Mouse (Mus musculus): ENCODE measurements around the gene Epb41l2. TPM values are rescaled to one million over a fixed set of nuclear protein-coding genes. Genes with fewer than 3 reads are reported as not detected.

Epb41l2 gene
- polyA plus RNA-seq (2015; fragmentation: Nextera tagmentation; extraction: Ambion mirVana) = 89.5 and 93.2 TPM in 2 replicates

DNA sequence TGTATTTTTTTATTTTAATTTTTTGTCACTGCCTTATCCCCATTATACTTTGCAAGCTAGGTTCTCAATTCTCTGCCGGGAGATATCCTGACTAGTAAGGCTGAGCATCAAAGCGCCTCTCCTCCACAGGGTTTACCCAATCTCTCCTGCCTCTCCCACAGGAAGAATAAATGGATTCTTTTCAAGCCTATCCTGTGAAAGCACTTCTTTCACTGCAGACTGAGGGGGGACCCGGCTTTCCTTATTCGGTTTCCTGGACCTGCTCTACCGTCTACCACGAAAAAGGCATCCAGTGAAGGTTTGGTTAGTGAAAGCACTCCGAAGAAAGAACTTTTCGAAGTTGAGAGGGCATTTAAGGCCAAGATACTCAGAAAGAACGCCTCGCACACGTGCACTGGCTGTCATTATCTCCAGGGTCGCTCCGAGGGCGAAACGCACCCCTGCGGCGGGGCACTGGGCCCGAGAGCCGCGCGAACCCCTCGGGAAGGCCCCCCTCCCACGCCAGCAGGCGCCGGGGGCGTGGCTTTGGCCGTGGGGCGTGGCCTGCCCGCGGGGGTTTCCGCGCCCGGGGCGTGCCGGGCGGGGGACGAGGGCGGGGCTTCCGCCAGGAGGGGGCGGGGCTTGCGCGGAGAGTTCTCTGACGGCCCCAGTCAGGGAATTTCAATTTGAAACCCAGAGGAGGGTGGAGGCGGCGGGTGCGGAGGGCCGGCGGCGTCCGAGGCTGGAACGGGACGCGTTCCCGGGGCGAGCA is at the start of gene Epb41l2:
Epb41l2 (plus strand) TSS at position 591 of the 751 bp plus-strand sequence.
- peak within 1 kb of the TSS; percentile 94 for H3K9ac ChIP-seq
- peak within 1 kb of the TSS; percentile 69 for H3K4me3 ChIP-seq
- H3K36me3 ChIP-seq = no peaks in the 10 kb centered on the region
- peak; percentile 88 for ATAC-seq (ENCODE audit: low FRiP score, low read depth)
- peaks cover 37% of the 10 kb centered on the region for H3K4me1 ChIP-seq
- peak within 1 kb of the TSS; percentile 85 for H3K27ac ChIP-seq
- H3K9me3 ChIP-seq = no peaks in the 10 kb centered on the region
- H3K4me2 ChIP-seq (replicated peaks) = peak within 1 kb of the TSS; percentile 77
- WGBS = under 1% methylated on average over 44 of the region's 55 CpGs
- H3K27me3 ChIP-seq = no peaks in the 10 kb centered on the region

- no peak for ATAC-seq (ENCODE audit: low FRiP score, low read depth)
- 75% methylated on average over 5 of the region's 5 CpGs for WGBS
- Histone ChIP-seq H3K9ac (no peak overlapping the region), H3K4me2 (replicated peaks) (no peak overlapping the region), H3K4me1 (peaks cover 12% of the 10 kb centered on the region), H3K4me3 (no peak overlapping the region), H3K36me3 (no peaks in the 10 kb centered on the region), H3K27me3 (no peaks in the 10 kb centered on the region), H3K27ac (no peak overlapping the region), H3K9me3 (no peaks in the 10 kb centered on the region)
Observed at GRCm38 (mm10) chr10:25309996-25310395, 49.6 kb upstream of the Epb41l2 start.

DNA sequence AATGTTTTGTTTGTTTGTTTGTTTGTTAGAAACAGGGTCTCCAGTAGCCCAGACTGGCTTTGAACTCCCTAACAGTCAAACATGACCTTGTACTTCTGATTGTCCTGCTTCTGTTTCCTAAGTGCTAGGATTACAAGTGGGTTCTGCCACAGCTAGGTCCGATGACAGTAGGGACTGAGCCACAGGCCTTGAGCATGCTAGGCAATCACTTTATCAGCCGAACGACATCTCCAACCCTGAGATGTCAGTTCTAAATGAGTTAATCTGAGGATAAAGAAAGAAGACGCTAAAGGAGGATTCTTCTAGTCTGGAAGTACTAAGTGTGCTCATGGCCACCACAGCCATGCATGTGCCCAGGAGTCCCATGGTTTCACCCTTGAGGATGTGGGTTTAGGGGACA is 48.9 kb upstream of the Epb41l2 start:
- WGBS = 78% methylated on average over 4 of the region's 4 CpGs

GRCm38 (mm10) chr10:25311554-25312212 is 47.9 kb upstream of the Epb41l2 start:
- ATAC-seq (ENCODE audit: low FRiP score, low read depth) = no peak
- H3K4me1 ChIP-seq = peaks cover 13% of the 10 kb centered on the region

More for the DNA sequence above, 48.9 kb upstream of the Epb41l2 start:
- H3K4me2 ChIP-seq (replicated peaks) = no peak overlapping the region
- no peak overlapping the region for H3K9ac ChIP-seq
- no peaks in the 10 kb centered on the region for H3K36me3 ChIP-seq
- peaks cover 13% of the 10 kb centered on the region for H3K4me1 ChIP-seq
- H3K27ac ChIP-seq = no peak overlapping the region
- no peaks in the 10 kb centered on the region for H3K27me3 ChIP-seq
- H3K4me3 ChIP-seq = no peak overlapping the region
- no peak for ATAC-seq (ENCODE audit: low FRiP score, low read depth)
- no peaks in the 10 kb centered on the region for H3K9me3 ChIP-seq

GRCm38 (mm10) chr10:25313856-25314584 is 45.6 kb upstream of the Epb41l2 start:
- ATAC-seq (ENCODE audit: low FRiP score, low read depth) = peak; percentile 79
- Histone ChIP-seq H3K9ac (no peak overlapping the region), H3K36me3 (no peaks in the 10 kb centered on the region), H3K4me2 (replicated peaks) (peak overlapping the region; percentile 50), H3K27ac (no peak overlapping the region), H3K4me1 (peaks cover 24% of the 10 kb centered on the region), H3K27me3 (no peaks in the 10 kb centered on the region), H3K9me3 (no peaks in the 10 kb centered on the region), H3K4me3 (no peak overlapping the region)
- WGBS = 2% methylated on average over 17 of the region's 17 CpGs

More at GRCm38 (mm10) chr10:25311554-25312212, 47.9 kb upstream of the Epb41l2 start:
- Histone ChIP-seq H3K36me3 (no peaks in the 10 kb centered on the region), H3K9ac (no peak overlapping the region), H3K27me3 (no peaks in the 10 kb centered on the region), H3K9me3 (no peaks in the 10 kb centered on the region), H3K27ac (no peak overlapping the region), H3K4me3 (no peak overlapping the region), H3K4me2 (replicated peaks) (no peak overlapping the region)
- 71% methylated on average over 9 of the region's 9 CpGs for WGBS

DNA sequence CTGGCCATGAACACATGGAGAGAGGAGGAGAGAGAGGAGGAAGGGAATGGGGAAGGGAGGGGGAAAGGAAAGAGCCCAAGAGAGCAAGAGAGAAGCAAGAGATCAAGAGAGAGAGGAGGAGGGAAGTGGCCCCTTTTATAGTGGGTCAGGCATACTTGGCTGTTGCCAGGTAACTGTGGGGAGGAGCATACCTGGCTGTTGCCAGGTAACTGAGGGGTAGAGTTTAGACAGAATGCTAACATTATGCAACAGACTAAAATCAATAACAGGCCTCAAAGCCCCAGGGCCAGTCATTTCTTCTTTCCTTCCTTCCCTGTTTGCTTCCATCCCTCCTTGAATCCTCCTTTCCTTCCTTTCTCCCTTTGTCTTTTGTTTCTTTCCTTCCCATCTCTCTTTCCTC is 41.9 kb upstream of the Epb41l2 start:
- Histone ChIP-seq H3K36me3 (no peaks in the 10 kb centered on the region), H3K27ac (no peak overlapping the region), H3K9ac (no peak overlapping the region), H3K4me3 (no peak overlapping the region), H3K4me2 (replicated peaks) (no peak overlapping the region), H3K4me1 (peaks cover 28% of the 10 kb centered on the region), H3K9me3 (no peaks in the 10 kb centered on the region), H3K27me3 (no peaks in the 10 kb centered on the region)
- no peak for ATAC-seq (ENCODE audit: low FRiP score, low read depth)

GRCm38 (mm10) chr10:25318405-25318804 is 41.2 kb upstream of the Epb41l2 start:
- Histone ChIP-seq H3K4me3 (no peak overlapping the region), H3K4me1 (peaks cover 28% of the 10 kb centered on the region), H3K9ac (no peak overlapping the region), H3K27ac (no peak overlapping the region), H3K27me3 (no peaks in the 10 kb centered on the region), H3K36me3 (no peaks in the 10 kb centered on the region), H3K9me3 (no peaks in the 10 kb centered on the region), H3K4me2 (replicated peaks) (no peak overlapping the region)
- 71% methylated on average over 5 of the region's 5 CpGs for WGBS
- no peak for ATAC-seq (ENCODE audit: low FRiP score, low read depth)

GRCm38 (mm10) chr10:25319531-25319930 is 40.1 kb upstream of the Epb41l2 start:
- no peak overlapping the region for H3K4me3 ChIP-seq
- no peak for ATAC-seq (ENCODE audit: low FRiP score, low read depth)
- H3K27ac ChIP-seq = no peak overlapping the region
- H3K4me2 ChIP-seq (replicated peaks) = no peak overlapping the region
- H3K9me3 ChIP-seq = no peaks in the 10 kb centered on the region
- peaks cover 21% of the 10 kb centered on the region for H3K4me1 ChIP-seq
- no peaks in the 10 kb centered on the region for H3K27me3 ChIP-seq
- H3K36me3 ChIP-seq = no peaks in the 10 kb centered on the region
- no peak overlapping the region for H3K9ac ChIP-seq

DNA sequence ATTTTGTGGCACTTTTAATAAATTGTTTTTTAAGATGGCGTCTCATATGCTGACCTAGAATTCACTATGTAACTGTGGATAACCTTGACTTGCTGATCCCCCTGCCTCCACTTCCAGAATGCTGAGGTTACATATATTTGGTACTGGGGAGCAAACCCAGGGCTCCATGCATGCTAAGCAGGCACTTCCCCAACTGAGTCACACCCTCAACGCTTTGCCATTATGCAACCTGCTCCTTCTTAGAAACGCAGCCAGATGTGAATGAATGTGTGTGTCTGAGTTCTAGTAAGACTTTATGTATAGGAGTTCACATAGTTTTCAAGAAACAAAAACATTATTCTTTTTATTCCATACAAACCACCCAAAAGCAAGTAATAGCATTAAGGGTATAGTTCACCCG is 38.4 kb upstream of the Epb41l2 start:
- Histone ChIP-seq H3K9me3 (no peaks in the 10 kb centered on the region), H3K4me3 (no peak overlapping the region), H3K36me3 (no peaks in the 10 kb centered on the region), H3K4me2 (replicated peaks) (no peak overlapping the region), H3K4me1 (peaks cover 19% of the 10 kb centered on the region), H3K27me3 (no peaks in the 10 kb centered on the region), H3K27ac (no peak overlapping the region), H3K9ac (no peak overlapping the region)
- ATAC-seq (ENCODE audit: low FRiP score, low read depth) = no peak
- 86% methylated on average over 4 of the region's 4 CpGs for WGBS

DNA sequence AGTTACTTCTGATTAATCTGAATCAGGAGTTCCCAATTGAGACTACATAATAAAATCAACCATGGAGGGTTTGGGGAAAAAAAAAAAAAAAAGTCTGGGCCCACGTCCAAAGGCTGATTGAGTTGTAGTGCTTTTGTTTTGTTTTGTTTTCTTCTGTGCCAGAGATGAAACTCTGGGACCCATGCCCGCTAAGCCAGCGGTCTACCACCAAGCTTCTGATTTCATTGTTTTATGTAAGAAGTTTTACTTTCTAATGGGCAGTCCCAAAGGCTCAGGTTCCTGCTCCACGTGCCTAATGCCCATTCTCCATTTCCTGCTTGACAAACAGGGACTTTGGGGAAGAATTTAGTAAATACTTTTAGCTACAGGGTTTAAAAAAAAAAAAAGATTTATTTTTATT is 33.9 kb upstream of the Epb41l2 start:
- ATAC-seq (ENCODE audit: low FRiP score, low read depth) = no peak
- no peak overlapping the region for H3K9ac ChIP-seq
- H3K36me3 ChIP-seq = no peaks in the 10 kb centered on the region
- no peaks in the 10 kb centered on the region for H3K9me3 ChIP-seq
- H3K4me2 ChIP-seq (replicated peaks) = no peak overlapping the region
- H3K4me1 ChIP-seq = 0 out of 2 replicates have a peak, but pooled peaks cover 4% of the 10 kb centered on the region
- WGBS = 57% methylated on average over 4 of the region's 4 CpGs
- H3K27ac ChIP-seq = no peak overlapping the region
- H3K4me3 ChIP-seq = no peak overlapping the region
- H3K27me3 ChIP-seq = no peaks in the 10 kb centered on the region

DNA sequence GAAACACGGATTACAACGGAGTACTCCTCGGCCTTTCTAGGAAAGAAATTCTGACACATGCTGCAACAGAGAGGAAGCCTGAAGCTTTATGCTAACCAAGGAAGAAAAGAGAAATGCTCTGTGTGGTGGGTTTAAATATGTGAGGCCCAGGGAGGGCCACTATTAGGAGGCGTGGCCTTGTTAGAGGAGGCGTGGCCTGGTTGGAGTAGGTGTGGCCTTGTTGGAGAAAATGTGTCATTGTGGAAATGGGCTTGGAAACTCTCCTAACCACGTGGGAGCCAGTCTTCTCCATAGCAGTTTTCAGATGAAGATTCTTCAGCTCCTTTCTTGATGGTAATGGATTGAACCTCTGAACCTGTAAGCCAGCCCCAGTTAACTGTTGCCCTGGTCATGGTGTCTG is 32.1 kb upstream of the Epb41l2 start:
- no peaks in the 10 kb centered on the region for H3K36me3 ChIP-seq
- 82% methylated on average over 6 of the region's 6 CpGs for WGBS
- ATAC-seq (ENCODE audit: low FRiP score, low read depth) = no peak
- H3K4me1 ChIP-seq = 0 out of 2 replicates have a peak, but pooled peaks cover 4% of the 10 kb centered on the region
- H3K9ac ChIP-seq = no peak overlapping the region
- no peaks in the 10 kb centered on the region for H3K9me3 ChIP-seq
- H3K27me3 ChIP-seq = no peaks in the 10 kb centered on the region
- no peak overlapping the region for H3K4me2 ChIP-seq (replicated peaks)
- no peak overlapping the region for H3K27ac ChIP-seq
- H3K4me3 ChIP-seq = no peak overlapping the region

DNA sequence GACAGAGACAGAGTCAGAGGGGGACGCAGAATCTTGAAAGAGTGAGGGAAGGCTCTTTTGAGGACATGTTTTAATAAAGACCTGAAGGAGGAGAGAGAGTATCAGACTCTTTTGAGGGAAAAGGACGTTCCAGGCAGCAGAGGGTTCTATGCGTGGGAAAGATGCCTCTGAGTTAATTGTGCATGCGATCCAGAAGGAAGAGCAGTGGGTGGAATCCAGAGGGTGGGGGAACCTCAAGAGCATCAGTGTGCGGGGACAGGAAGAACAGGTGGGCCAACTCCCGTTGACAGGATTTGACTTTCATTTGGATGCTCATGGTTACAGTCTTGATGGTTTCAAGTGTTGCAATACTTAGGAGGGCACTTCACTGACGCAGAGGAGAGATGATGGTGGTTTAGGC is 29.5 kb upstream of the Epb41l2 start:
- Histone ChIP-seq H3K36me3 (no peaks in the 10 kb centered on the region), H3K9ac (no peak overlapping the region), H3K27ac (no peak overlapping the region), H3K9me3 (no peaks in the 10 kb centered on the region; the same call in 1 of the 2 replicates), H3K4me3 (no peak overlapping the region), H3K27me3 (no peaks in the 10 kb centered on the region), H3K4me1 (0 out of 2 replicates have a peak, but pooled peaks cover 4% of the 10 kb centered on the region), H3K4me2 (replicated peaks) (no peak overlapping the region)
- ATAC-seq (ENCODE audit: low FRiP score, low read depth) = no peak
- 92% methylated on average over 7 of the region's 7 CpGs for WGBS

Data from limb, embryonic 13.5 days (tissue).